Mouse (Mus musculus) E14TG2a.4 (cell line): ENCODE results near the gene Ngrn.

Experiments
- H3K27me3 ChIP-seq: 2 replicates; pipeline ENCODE4 v1.6.1; 2014; ENCODE audit warnings: low read length, control low read depth; ENCODE audit not compliant: insufficient read depth
- H3K36me3 ChIP-seq: 2 replicates; pipeline ENCODE4 v1.6.1; 2014; ENCODE audit warnings: low read length, control low read depth; ENCODE audit not compliant: insufficient read depth
- H3K4me1 ChIP-seq: replicated peaks from 2 replicates; pipeline ENCODE4 v1.6.1; 2014; ENCODE audit warnings: low read depth, low read length, control low read depth
- H3K4me3 ChIP-seq: replicated peaks from 2 replicates; pipeline ENCODE4 v1.5.1; 2014; ENCODE audit warnings: mild to moderate bottlenecking, low read length
- H3K9me3 ChIP-seq: 2 replicates; pipeline ENCODE4 v1.6.1; 2014; ENCODE audit warnings: low read length, control low read depth
- CTCF ChIP-seq: conservative IDR thresholded peaks from 2 replicates; pipeline ENCODE4 v1.5.1; 2014; ENCODE audit warnings: low read length
- NANOG ChIP-seq: IDR thresholded peaks from 2 replicates; pipeline ENCODE4 v1.6.1; 2014; ENCODE audit warnings: borderline replicate concordance, low read length, mixed read lengths
- POU5F1 ChIP-seq: IDR thresholded peaks from 2 replicates; pipeline ENCODE4 v1.6.1; 2014; ENCODE audit warnings: low read length, borderline replicate concordance

The Ngrn gene

GRCm38 (mm10) chr7:80260625-80261371 lies at the start of gene Ngrn:
TSS of gene Ngrn (plus strand) at chr7:80261215.
- H3K4me3 ChIP-seq, result peak within 1 kb of the TSS; percentile 94
- no peaks in the 10 kb centered on the region for H3K9me3 ChIP-seq
- TF ChIP-seq POU5F1, result no peak
- TF ChIP-seq CTCF, result no peak
- no peak for TF ChIP-seq NANOG
- H3K4me1 ChIP-seq, result peaks cover 67% of the 10 kb centered on the region
- peaks cover 29% of the 10 kb centered on the region for H3K36me3 ChIP-seq
- H3K27me3 ChIP-seq, result no peaks in the 10 kb centered on the region

- Histone ChIP-seq H3K27me3 (no peaks in the 10 kb centered on the region), H3K9me3 (no peaks in the 10 kb centered on the region), H3K4me3 (no peak overlapping the region), H3K36me3 (peaks cover 99% of the 10 kb centered on the region), H3K4me1 (peaks cover 93% of the 10 kb centered on the region)
- TF ChIP-seq POU5F1 (no peak), CTCF (no peak), NANOG (no peak)
Observed at GRCm38 (mm10) chr7:80213604-80214003, 47.4 kb upstream of the Ngrn start.

- Histone ChIP-seq H3K9me3 (no peaks in the 10 kb centered on the region), H3K4me1 (peaks cover 93% of the 10 kb centered on the region), H3K4me3 (no peak overlapping the region), H3K36me3 (peaks cover 99% of the 10 kb centered on the region), H3K27me3 (no peaks in the 10 kb centered on the region)
- no peak for TF ChIP-seq NANOG
- TF ChIP-seq POU5F1, result no peak
- no peak for TF ChIP-seq CTCF
Observed at GRCm38 (mm10) chr7:80214459-80214858, 46.6 kb upstream of the Ngrn start.

GRCm38 (mm10) chr7:80215398-80215797 lies 45.6 kb upstream of the Ngrn start:
- H3K36me3 ChIP-seq, result peaks cover 99% of the 10 kb centered on the region
- no peaks in the 10 kb centered on the region for H3K9me3 ChIP-seq
- peaks cover 93% of the 10 kb centered on the region for H3K4me1 ChIP-seq
- H3K27me3 ChIP-seq, result no peaks in the 10 kb centered on the region
- TF ChIP-seq CTCF (peak; percentile 79), NANOG (no peak)
- H3K4me3 ChIP-seq, result 0 out of 2 replicates have a peak overlapping the region, but pooled peaks have one; percentile 10

- H3K27me3 ChIP-seq, result no peaks in the 10 kb centered on the region
- H3K9me3 ChIP-seq, result no peaks in the 10 kb centered on the region
- H3K36me3 ChIP-seq, result peaks cover 99% of the 10 kb centered on the region
- H3K4me3 ChIP-seq, result 0 out of 2 replicates have a peak overlapping the region, but pooled peaks have one; percentile 26
- TF ChIP-seq POU5F1 (no peak), NANOG (no peak), CTCF (no peak)
- H3K4me1 ChIP-seq, result peaks cover 94% of the 10 kb centered on the region
Observed at GRCm38 (mm10) chr7:80216566-80216965, 44.4 kb upstream of the Ngrn start.

- Histone ChIP-seq H3K27me3 (no peaks in the 10 kb centered on the region), H3K4me3 (no peak overlapping the region), H3K4me1 (peaks cover 94% of the 10 kb centered on the region), H3K9me3 (no peaks in the 10 kb centered on the region), H3K36me3 (peaks cover 98% of the 10 kb centered on the region)
- no peak for TF ChIP-seq NANOG
- TF ChIP-seq POU5F1, result no peak
- no peak for TF ChIP-seq CTCF
Observed at GRCm38 (mm10) chr7:80218666-80219065, 42.3 kb upstream of the Ngrn start.

- Histone ChIP-seq H3K27me3 (no peaks in the 10 kb centered on the region), H3K9me3 (no peaks in the 10 kb centered on the region), H3K36me3 (peaks cover 98% of the 10 kb centered on the region), H3K4me1 (peaks cover 94% of the 10 kb centered on the region), H3K4me3 (peak overlapping the region; percentile 51)
- TF ChIP-seq NANOG, result no peak
- TF ChIP-seq POU5F1, result no peak
- TF ChIP-seq CTCF, result no peak
Observed at GRCm38 (mm10) chr7:80220237-80220797, 40.7 kb upstream of the Ngrn start.

GRCm38 (mm10) chr7:80221179-80221750 lies 39.8 kb upstream of the Ngrn start:
- Histone ChIP-seq H3K9me3 (no peaks in the 10 kb centered on the region), H3K36me3 (peaks cover 98% of the 10 kb centered on the region), H3K4me3 (peak overlapping the region; percentile 51; the same call in 1 of the 2 replicates), H3K27me3 (no peaks in the 10 kb centered on the region), H3K4me1 (peaks cover 93% of the 10 kb centered on the region)
- TF ChIP-seq CTCF (no peak), POU5F1 (peak; percentile 77)
